Mouse (Mus musculus) spleen, postnatal 10 days (tissue): ENCODE data around the gene Mdga1.

Experiments used
- DNase-seq, 2 experiments: peaks; one replicate each; pipeline ENCODE4 v3.0.0; 2021 to 2022; ENCODE audit warnings: low spot score in 2 of 2

Gene Mdga1

GRCm38 (mm10) chr17:29981568-29981967 is 11.7 kb upstream of the Mdga1 start:
- DNase-seq = no peak

- no peak for DNase-seq
Observed at GRCm38 (mm10) chr17:29979841-29980240, 10.0 kb upstream of the Mdga1 start.

- no peak for DNase-seq
Observed at GRCm38 (mm10) chr17:29979020-29979419, 9.1 kb upstream of the Mdga1 start.

- DNase-seq = peak; percentile 61 to 77
Observed at GRCm38 (mm10) chr17:29975731-29976130, 5.8 kb upstream of the Mdga1 start.

GRCm38 (mm10) chr17:29973226-29973625 is 3.3 kb upstream of the Mdga1 start:
- DNase-seq = no peak

GRCm38 (mm10) chr17:29971761-29972432 is 2.0 kb upstream of the Mdga1 start:
- DNase-seq = no peak

- DNase-seq = peak in 1 of 2 experiments; percentile 30
Observed at GRCm38 (mm10) chr17:29965506-29965905, 4.4 kb downstream of the Mdga1 start.

GRCm38 (mm10) chr17:29963730-29964259 is 6.1 kb downstream of the Mdga1 start:
- peak in 1 of 2 experiments; percentile 39 for DNase-seq

GRCm38 (mm10) chr17:29955880-29956279 is 14.0 kb downstream of the Mdga1 start:
- no peak for DNase-seq

- DNase-seq = no peak
Observed at GRCm38 (mm10) chr17:29954316-29954715, 15.6 kb downstream of the Mdga1 start.

GRCm38 (mm10) chr17:29951100-29951499 is 18.8 kb downstream of the Mdga1 start:
- peak in 1 of 2 experiments; percentile 28 for DNase-seq

GRCm38 (mm10) chr17:29950574-29950973 is 19.3 kb downstream of the Mdga1 start:
- no peak for DNase-seq

- DNase-seq = no peak
Observed at GRCm38 (mm10) chr17:29947271-29947714, 22.6 kb downstream of the Mdga1 start.

GRCm38 (mm10) chr17:29944376-29944775 is 25.5 kb downstream of the Mdga1 start:
- DNase-seq = no peak

- no peak for DNase-seq
Observed at GRCm38 (mm10) chr17:29939011-29939410, 30.9 kb downstream of the Mdga1 start.

- DNase-seq = no peak
Observed at GRCm38 (mm10) chr17:29937350-29937781, 32.5 kb downstream of the Mdga1 start.

GRCm38 (mm10) chr17:29934133-29934851 is 35.6 kb downstream of the Mdga1 start:
- DNase-seq = no peak

- DNase-seq = no peak
Observed at GRCm38 (mm10) chr17:29932753-29933152, 37.1 kb downstream of the Mdga1 start.

GRCm38 (mm10) chr17:29931224-29931945 is 38.5 kb downstream of the Mdga1 start:
- DNase-seq = peak in 1 of 2 experiments; percentile 32

GRCm38 (mm10) chr17:29928751-29929237 is 41.1 kb downstream of the Mdga1 start:
- peak; percentile 10 to 56 for DNase-seq

GRCm38 (mm10) chr17:29925608-29926606 is 44.0 kb downstream of the Mdga1 start:
- peak in 1 of 2 experiments; percentile 30 for DNase-seq
